Mouse (Mus musculus): Measurements from ENCODE around the gene Cand1. TPM values are rescaled to one million over a fixed set of nuclear protein-coding genes. Genes with fewer than 3 reads are reported as not detected.

The Cand1 gene
- polyA plus RNA-seq, 1 experiment from 2014 or later, result 82.8 TPM

DNA sequence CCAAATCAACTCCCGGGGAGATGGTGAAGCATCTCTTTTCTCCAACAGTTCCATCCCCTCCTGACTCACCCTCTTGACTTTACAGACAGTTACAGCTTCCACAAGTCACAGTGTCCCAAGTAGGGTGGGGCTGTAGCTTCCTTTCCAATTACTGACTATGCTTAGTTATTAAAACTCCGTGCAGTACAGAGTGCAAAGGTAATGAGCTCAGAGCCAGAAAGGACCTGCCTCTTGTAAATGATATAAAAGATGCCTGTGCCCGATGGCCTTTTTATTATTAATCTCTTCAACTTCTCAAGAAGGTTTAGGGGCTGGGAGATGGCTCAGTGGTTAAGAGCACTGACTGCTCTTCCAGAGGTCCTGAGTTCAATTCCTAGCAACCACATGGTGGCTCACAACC, 70.2 kb downstream of the Cand1 start:
- CTCF ChIA-PET, result no interaction called here
- POLR2A ChIA-PET, result no interaction called here
- DNase-seq (ENCODE audit: low read depth, low spot score) (no peak), ATAC-seq (no peak)
- peaks cover 4% of the 10 kb centered on the region for H3K27me3 ChIP-seq
- in situ Hi-C loops (cut with MboI; ENCODE audit: low pct_unique_long_range_greater_than_20kb), result no loop called here
- TF ChIP-seq CTCF (IDR thresholded peaks at IDR 0.05), result no peak

GRCm38 (mm10) chr10:119169237-119169636, 70.6 kb downstream of the Cand1 start:
- DNase-seq (ENCODE audit: low read depth, low spot score), result no peak
- no peak for TF ChIP-seq CTCF (IDR thresholded peaks at IDR 0.05)
- no peak for ATAC-seq
- H3K27me3 ChIP-seq, result peaks cover 7% of the 10 kb centered on the region
- in situ Hi-C loops (cut with MboI; ENCODE audit: low pct_unique_long_range_greater_than_20kb), result no loop called here
- CTCF ChIA-PET, result no interaction called here
- POLR2A ChIA-PET, result no interaction called here

- in situ Hi-C loops (cut with MboI; ENCODE audit: low pct_unique_long_range_greater_than_20kb), result no loop called here
- TF ChIP-seq CTCF (IDR thresholded peaks at IDR 0.05), result no peak
- DNase-seq (ENCODE audit: low read depth, low spot score) (no peak), ATAC-seq (no peak)
- peaks cover 7% of the 10 kb centered on the region for H3K27me3 ChIP-seq
- CTCF ChIA-PET, result no interaction called here
- POLR2A ChIA-PET, result no interaction called here
These were observed 71.1 kb downstream of the Cand1 start for GRCm38 (mm10) chr10:119168791-119169190.

- CTCF ChIA-PET, result no interaction called here
- POLR2A ChIA-PET, result no interaction called here
These were observed 72.0 kb downstream of the Cand1 start for GRCm38 (mm10) chr10:119167858-119168257.

DNA sequence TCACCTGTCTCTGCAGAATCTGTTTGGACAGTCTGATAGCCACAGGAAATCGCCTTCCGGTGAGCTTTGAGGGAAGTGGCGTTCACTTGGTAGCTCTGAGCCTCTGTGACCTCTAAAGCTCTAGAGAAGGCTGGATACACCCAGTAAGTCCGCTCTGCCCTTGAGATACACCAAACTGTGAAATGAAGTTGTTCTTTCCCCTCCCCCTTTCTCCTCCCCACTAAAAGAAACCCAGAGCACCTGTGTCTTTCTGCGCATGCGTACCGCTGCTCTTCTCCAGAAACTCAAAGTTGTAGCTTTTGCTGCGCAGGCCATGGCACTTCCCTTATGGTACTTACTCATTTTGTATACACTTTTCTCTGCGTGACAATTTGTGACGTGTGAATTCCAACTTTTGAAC, 74.8 kb downstream of the Cand1 start:
- CTCF ChIA-PET, result no interaction called here
- in situ Hi-C loops (cut with MboI; ENCODE audit: low pct_unique_long_range_greater_than_20kb), result no loop called here
- ATAC-seq (no peak), DNase-seq (ENCODE audit: low read depth, low spot score) (no peak)
- TF ChIP-seq CTCF (IDR thresholded peaks at IDR 0.05), result no peak
- H3K27me3 ChIP-seq, result peaks cover 3% of the 10 kb centered on the region
- POLR2A ChIA-PET, result no interaction called here

More at GRCm38 (mm10) chr10:119167858-119168257, 72.0 kb downstream of the Cand1 start:
- DNase-seq (ENCODE audit: low read depth, low spot score) (no peak), ATAC-seq (no peak)
- H3K27me3 ChIP-seq, result peaks cover 4% of the 10 kb centered on the region
- no peak for TF ChIP-seq CTCF (IDR thresholded peaks at IDR 0.05)
- in situ Hi-C loops (cut with MboI; ENCODE audit: low pct_unique_long_range_greater_than_20kb), result no loop called here

DNA sequence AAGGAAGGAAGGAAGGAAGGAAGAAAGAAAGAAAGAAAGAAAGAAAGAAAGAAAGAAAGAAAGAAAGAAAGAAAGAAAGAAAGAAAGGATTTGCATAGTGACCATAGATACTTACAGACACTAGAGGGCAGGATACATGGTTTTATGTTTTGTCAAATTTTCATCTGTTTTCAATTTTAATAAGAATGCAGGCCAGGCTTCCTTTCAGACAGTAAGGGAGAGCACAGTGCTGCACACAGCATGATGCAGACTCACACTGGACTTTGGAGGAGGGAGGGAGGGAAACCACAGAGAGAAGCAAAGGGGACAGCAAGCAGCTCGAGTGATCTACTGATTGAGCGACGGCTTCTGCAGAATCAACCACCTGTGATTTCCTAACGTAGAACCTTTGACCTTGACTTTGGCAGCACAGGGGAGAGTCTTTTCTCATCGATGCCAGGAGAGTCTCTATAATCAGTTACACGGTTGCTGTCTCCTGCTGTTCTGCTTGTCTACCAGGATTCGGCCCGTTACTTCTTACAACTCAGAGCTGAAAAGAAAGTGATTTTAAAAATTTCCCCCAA, 78.0 kb downstream of the Cand1 start:
- TF ChIP-seq CTCF (IDR thresholded peaks at IDR 0.05), result no peak
- H3K27me3 ChIP-seq, result peaks cover 3% of the 10 kb centered on the region
- in situ Hi-C loops (cut with MboI; ENCODE audit: low pct_unique_long_range_greater_than_20kb), result no loop called here
- DNase-seq (ENCODE audit: low read depth, low spot score) (no peak), ATAC-seq (no peak)
- POLR2A ChIA-PET, result no interaction called here
- CTCF ChIA-PET, result interaction anchor here (1.0 kb wide), 1 partner anchor 13 kb away, joined by 3 read pairs; no protein-coding TSS in a partner anchor

GRCm38 (mm10) chr10:119160161-119160560, 79.7 kb downstream of the Cand1 start:
- DNase-seq (ENCODE audit: low read depth, low spot score) (no peak), ATAC-seq (no peak)
- ChIA-PET CTCF (interaction anchor here (1.4 kb wide), 1 partner anchor 8 kb away, joined by 3 read pairs; no protein-coding TSS in a partner anchor), POLR2A (interaction anchor here (1.0 kb wide), 1 partner anchor 19 kb away, joined by 4 read pairs; no protein-coding TSS in a partner anchor)
- H3K27me3 ChIP-seq, result peaks cover 3% of the 10 kb centered on the region
- TF ChIP-seq CTCF (IDR thresholded peaks at IDR 0.05), result no peak
- in situ Hi-C loops (cut with MboI; ENCODE audit: low pct_unique_long_range_greater_than_20kb), result no loop called here

DNA sequence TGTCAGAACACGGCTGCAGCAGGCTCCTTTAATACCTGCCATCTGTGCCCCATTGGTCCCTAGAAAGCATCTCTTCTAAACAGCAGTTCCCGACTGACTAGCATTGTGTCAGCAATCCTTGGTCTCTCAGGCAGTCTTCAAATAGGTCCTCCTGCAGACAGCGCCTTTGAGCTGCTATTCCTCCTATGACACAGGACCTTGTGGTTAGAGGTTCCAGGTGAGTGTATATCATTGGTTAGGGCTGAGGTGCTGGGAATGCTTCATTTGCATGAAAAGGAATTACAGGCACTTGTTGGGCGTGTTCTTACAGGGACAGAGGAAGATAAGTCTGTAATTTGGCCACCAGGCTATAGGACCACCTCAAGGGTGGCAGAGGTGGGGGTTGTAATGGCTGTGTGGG, 90.6 kb downstream of the Cand1 start:
- CTCF ChIA-PET, result interaction anchor here (0.7 kb wide), 1 partner anchor 13 kb away, joined by 3 read pairs; no protein-coding TSS in a partner anchor
- no peak for ATAC-seq
- no peaks in the 10 kb centered on the region for H3K27me3 ChIP-seq
- TF ChIP-seq CTCF (IDR thresholded peaks at IDR 0.05), result no peak
- DNase-seq (ENCODE audit: low read depth, low spot score), result no peak
- POLR2A ChIA-PET, result no interaction called here
- in situ Hi-C loops (cut with MboI; ENCODE audit: low pct_unique_long_range_greater_than_20kb), result no loop called here

Other genes starting within 250 kb of the Cand1 start
- gene Grip1, start 213.8 kb upstream of the Cand1 start, polyA plus RNA-seq (2021), result 2.2 TPM

Measured in Patski (cell line).